Mouse (Mus musculus): Measurements from ENCODE around the gene Actrt3.
"Not testable (repeated sequence)": the region's sequence is repeated elsewhere in the genome, so short reads cannot be mapped to it uniquely, and the experiment has no call there.

Gene Actrt3

DNA sequence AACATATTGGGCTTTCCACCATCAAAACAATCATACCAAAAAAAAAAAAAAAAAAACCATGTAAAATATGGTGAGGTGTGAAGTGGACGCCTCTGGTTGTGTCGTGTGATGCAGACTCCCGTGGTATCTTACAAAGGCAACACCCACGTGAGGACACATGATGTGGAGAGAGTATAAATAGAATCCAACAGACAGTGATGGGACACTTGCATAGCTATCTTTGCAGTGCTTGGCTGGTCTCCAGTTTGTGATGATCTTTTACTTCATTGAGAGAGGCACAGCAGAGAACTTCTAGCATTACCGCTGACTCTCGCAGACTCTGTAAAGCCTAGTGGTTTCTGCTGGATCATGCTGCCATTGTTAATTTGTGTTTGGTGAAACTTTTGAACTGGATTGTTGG lies 10.9 kb downstream of the Actrt3 start:
- DNase-seq (ENCODE audit: low read depth in 2 of 2, low spot score in 2 of 2), result no peak

DNA sequence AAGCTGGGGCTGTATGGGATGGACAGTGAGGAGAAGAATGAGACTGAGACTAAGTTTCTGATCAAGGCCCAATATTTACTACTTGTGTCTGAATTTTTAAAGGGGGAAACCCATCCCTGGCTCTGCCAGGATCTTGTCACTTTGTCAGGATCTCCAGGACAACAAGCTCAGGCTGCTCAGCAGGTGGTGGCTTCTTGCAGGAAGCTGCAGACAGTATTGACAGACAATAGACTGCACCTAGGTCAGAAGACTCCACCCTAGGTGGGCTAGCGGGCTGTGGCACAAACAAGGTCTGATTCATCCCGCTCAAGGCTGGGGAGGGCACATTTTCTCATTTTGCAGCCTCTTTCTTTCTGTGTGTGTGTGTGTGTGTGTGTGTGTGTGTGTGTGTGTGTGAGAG lies 26.2 kb downstream of the Actrt3 start:
- no peak for DNase-seq (ENCODE audit: low read depth in 2 of 2, low spot score in 2 of 2)

DNA sequence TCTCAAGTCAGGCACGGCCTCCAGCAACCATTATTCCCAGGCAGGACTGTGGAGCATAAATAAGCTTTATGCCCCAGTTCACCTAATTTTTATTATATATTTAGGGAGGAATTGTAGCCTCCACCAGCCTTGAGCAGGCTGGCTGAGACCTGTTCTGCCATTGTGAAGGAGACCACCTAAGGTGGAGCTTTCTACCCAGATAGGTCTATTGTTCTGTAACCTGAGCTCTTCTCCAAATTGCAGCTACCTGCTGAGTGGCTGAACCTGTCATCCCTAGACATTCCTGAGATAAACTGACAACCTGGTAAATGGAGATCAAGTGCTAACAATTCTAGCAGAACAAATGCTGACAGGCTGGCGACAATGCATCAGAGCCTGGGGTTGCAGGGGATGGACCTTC lies 33.4 kb downstream of the Actrt3 start:
- not testable (repeated sequence) for DNase-seq (ENCODE audit: low read depth in 2 of 2, low spot score in 2 of 2)

DNA sequence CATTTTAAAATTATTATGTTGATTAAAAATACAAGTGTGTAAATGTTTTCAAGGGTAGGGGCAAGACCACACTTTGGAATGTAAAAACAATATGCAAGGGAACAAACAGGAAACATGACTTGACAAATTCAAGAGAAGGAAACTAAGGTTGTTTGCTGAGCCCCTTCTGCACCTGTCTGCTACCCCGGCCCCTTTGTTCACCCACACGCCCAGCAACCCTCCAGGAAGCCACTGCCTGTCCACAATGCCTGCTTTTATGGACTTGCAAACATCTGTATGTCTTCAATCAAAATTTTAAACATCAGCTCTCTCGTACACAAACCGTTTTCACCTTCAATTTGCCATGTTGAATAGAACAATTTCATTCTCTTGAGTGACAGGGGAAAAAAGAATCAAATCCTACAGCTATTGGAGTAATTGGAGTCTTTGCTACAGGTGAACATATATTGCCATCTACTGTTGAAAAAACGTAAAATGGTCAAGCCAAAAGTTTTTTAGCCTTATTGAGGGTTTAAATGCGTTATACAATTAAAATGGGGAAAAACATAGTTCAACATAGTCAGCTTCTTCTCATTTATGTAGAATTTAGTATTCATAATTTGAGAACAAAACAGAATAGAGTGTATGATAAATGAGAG lies 38.9 kb downstream of the Actrt3 start:
- DNase-seq (ENCODE audit: low read depth in 2 of 2, low spot score in 2 of 2), result no peak

DNA sequence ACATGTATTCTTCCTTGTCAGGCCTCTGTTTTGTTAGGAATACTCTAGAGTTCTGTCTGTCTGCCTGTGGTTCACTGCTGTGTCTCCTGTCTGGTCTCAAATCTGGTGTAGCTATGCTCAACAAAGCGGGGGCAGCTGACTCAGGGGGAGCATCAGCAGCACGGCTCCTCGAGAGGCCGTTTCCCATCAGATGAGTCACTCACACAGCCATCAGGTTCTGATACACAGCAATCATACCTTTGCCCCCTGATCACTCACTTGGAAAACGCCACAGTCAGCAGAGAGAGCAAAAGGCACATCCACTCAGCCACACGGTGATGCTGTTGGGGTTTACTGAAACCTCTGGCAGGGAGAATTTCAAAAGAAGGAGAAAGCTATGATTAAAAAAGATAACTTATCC lies 46.0 kb downstream of the Actrt3 start:
- DNase-seq (ENCODE audit: low read depth in 2 of 2, low spot score in 2 of 2), result no peak

DNA sequence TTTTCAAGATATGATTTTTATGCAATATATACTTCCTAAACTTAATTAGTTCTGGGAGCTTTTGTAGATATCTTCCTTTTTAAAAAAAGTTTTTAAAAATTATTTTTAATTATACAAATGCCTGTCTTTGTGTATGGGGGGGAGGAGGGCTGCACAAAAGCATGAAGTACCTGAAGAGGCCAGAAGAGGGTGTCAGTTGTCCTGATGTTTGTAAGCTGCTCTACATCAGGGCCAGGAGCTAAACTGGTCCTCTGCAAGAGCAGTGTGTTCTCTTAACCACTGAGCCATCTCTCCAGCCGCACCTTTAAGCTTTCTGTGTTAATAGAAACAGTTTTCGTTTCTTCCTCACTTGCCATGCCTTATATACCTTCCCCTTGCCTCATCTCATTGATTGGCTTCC lies 49.5 kb downstream of the Actrt3 start:
- DNase-seq (ENCODE audit: low read depth in 2 of 2, low spot score in 2 of 2), result no peak

DNA sequence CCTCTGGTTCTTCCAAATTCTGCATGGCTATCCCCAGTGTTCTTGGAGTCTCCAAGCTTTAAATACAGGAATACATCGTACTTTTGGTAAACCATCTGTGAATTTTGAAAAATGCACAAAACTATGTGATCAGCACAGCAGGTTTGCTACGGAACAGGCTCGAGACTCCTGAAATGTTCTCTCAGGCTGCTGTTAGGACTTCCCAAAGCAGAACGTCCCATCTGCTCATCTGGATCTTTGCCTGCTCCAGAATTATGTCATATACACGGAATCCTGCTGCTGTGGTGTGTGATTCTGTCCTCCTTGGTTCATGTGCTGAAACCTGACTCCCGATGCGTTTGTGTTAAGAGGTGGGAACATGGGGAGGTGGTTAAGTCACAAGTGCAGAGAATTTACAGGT lies 50.8 kb downstream of the Actrt3 start:
- DNase-seq (ENCODE audit: low read depth in 2 of 2, low spot score in 2 of 2), result no peak

DNA sequence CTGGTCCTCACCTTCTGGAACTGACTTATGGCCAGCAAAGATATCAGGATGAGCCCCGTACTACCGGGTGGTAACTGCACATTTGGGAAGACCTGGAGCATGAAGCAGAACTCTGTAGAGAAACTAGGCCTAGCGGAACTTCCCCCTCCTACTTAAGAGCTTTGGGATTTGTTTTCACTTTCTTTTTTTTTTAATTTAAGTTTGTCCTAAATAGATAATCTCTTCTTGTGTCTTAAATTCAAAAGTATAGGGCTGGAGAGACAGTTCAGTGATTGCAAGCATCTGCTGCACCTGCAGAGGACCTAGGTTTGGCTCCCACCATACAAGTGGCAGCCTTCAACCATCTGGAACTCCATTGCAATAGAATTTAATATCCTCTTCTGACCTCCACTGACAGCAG lies 51.8 kb downstream of the Actrt3 start, which contains the start of gene Mecom:
TSS of gene Mecom (minus strand) at position 101 of the 400 bp plus-strand sequence.
- no peak for DNase-seq (ENCODE audit: low read depth in 2 of 2, low spot score in 2 of 2)

All from CD8-positive naive resting alpha-beta T cell, adult 2 months (primary cell).